Mouse (Mus musculus): Measurements from ENCODE around the gene Prr3.
"Not testable (repeated sequence)": the region's sequence is repeated elsewhere in the genome, so short reads cannot be mapped to it uniquely, and the experiment has no call there.

The Prr3 gene

DNA sequence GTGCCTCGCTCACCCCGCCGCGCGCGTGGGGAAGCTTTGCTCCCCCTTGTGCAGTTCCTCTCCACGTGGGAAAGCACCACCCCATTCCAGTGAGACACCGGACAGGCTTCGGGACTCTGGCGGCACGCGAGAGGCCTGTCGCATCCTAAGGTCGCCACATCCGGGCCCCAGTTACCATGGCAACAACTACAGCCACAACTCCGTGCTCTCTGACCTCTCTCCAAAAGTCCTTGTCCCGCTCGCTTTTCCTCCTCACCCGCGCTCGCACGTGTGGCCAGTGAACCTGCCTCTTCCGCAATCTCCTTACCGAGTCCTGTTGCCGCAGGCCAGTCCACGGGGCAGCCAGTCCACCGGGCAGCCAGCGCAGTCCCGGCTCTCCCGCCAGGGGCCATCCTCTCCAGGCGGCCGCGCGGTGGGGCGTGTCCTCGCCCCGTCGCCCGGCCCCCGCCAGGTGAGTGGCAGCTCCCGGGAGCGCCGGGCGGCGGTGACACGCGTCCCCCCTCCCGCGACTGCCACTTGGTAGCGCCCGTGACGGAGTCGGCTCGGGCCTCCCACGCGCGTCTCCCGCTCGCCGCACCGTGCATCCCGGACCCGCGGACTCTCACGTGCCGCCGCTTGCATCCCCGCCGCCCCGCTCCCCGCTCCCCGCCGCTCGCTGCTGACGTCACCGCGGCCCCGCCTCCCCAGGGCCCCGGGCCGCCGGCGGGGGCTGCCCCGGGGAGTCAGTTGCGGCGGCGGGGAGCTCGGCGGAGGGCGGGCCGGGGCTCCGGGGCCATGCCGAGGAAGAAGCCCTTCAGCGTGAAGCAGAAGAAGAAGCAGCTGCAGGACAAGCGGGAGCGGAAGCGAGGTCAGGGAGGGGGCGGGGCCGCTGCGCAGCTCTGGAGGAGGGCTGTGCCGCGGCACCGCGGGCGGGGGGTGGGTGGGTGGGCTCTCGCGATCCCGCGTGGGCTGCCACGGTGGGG is at the start of gene Prr3, which contains the start of gene Gnl1:
Gene Prr3 (minus strand): TSS at position 836 of the 962 bp plus-strand sequence.
Gene Gnl1 (plus strand): TSS at position 451 of the 962 bp plus-strand sequence.
- DNase-seq (ENCODE audit: low spot score), result peak; percentile 90

GRCm38 (mm10) chr17:36028879-36029619 is 49.0 kb upstream of the Prr3 start:
- DNase-seq (ENCODE audit: low spot score), result no peak

GRCm38 (mm10) chr17:36027663-36028062 is 47.6 kb upstream of the Prr3 start:
- no peak for DNase-seq (ENCODE audit: low spot score)

DNA sequence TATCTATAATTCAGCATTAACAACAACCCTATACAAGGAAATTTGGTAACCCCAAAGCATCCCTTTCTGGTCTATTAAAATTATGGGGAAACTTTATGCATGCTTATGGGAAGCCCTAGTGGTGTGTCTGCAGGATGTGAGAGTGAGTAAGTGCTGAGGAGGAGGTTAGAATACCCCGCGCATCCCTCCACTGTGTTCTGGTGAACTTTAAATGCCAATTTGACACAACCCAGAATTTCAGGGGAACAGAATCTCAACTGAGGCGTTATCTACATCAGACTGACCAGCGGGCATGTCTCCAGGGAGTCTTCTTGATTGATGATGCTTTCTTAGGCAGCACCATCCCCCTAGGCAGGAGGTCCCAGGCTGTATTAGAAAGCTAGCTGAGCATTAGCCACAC is 45.9 kb upstream of the Prr3 start:
- no peak for DNase-seq (ENCODE audit: low spot score)

GRCm38 (mm10) chr17:36025197-36025596 is 45.2 kb upstream of the Prr3 start:
- DNase-seq (ENCODE audit: low spot score), result no peak

GRCm38 (mm10) chr17:36023710-36024654 is 43.9 kb upstream of the Prr3 start:
- DNase-seq (ENCODE audit: low spot score), result no peak

DNA sequence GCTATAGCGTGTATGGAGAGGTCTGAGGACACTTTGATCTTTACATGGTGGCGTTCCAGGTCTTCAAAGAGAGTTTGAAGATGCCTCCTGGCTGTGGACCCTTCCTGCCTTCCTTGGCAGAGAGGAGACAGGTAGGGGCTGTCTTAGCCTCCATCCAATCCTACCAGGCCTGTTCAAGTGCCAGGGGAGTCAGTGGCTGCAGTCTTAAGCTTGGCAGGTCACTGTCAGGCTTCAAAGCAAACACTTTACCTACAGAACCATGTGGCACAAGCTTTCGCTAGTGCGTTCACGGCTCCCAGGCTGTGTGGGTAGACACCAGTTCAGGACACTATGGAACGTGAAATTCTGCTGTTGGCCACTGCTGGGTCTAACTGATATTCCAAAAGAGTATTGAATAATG is 42.9 kb upstream of the Prr3 start:
- DNase-seq (ENCODE audit: low spot score), result no peak

- DNase-seq (ENCODE audit: low spot score), result no peak
Measured at GRCm38 (mm10) chr17:36022098-36022497, 42.1 kb upstream of the Prr3 start.

DNA sequence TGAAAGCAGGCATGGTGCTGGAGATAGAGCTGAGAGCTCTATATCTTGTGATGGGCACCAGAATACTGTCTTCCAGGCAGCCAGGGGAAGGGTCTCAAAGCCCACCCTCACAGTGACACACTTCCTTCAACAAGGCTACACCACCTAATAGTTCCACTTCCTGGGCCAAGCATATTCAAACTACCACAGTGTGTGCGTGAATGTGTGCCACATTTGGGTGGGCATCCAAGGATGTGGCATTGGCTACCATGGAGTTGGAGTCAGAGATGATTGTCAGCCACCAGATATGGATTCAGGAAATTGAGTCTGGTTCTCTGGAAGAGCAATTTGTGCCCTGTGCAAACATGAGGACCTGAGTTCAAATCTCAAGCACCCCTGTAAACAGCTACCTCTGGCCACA is 41.3 kb upstream of the Prr3 start:
- DNase-seq (ENCODE audit: low spot score), result no peak

DNA sequence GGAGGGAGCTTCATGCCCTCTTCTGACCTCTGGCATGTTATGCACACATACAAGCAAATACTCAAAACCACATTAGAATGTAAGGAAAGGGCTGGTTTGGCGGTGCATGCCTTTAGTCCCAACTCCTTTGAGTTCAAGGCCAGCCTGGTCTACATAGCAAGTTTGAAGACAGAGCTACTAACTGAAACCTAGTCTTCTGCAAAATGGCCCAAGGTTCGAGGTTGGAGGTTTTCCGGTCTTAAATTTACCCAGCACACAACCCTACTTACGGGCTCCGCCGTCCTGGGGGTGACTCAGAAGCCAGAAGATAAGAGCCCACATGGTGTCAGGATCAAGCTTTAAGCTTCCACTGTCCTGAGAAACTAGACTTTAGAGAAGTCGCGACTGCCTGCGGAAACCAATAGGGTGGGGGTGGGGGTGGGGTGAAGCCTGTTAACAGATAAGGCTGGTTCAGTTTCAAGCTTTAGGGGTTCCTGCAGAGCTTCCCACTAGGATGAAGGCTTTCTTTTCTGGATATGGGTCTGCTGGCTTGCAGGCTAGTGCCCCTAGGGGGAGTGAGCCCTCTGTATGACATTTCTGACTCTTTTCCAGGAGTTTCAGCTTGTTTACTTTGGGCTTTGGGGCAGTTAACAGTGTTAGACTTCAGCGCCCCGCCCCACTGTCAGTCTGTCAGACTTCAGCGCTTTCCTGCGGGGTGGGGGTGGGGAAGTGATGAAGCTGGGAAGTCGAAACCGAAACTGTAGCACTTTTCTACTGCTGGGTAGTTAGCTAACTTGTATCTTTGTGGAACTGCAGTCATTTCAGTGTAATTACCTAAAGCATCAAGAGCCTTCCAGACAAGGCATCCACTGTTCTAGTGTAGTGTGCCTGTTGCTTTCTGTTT is 40.4 kb upstream of the Prr3 start, which contains the start of gene H2-T24:
Gene H2-T24 (minus strand): TSS at position 370 of the 883 bp plus-strand sequence.
- peak; percentile 63 for DNase-seq (ENCODE audit: low spot score)

DNA sequence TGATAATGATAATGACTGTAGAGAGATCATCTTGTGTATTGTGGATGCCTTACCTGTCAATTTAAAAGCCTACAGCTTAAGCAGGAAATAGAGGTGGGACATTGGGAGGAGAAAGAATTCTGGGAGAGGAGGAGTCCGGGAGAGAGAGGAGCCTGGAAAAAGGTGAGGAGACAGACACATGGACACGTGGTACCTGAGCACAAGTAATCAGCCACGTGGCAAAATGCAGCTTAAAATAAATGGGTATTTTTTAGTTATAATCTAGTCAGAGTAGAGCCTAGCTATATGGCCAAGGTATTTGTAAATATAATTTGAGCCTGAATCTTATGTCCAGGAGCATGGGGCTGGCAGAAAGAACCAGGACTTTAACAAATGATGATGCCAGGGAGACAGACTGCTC is 39.5 kb upstream of the Prr3 start:
- DNase-seq (ENCODE audit: low spot score), result no peak

GRCm38 (mm10) chr17:36018979-36019378 is 38.9 kb upstream of the Prr3 start:
- no peak for DNase-seq (ENCODE audit: low spot score)

GRCm38 (mm10) chr17:36017046-36017445 is 37.0 kb upstream of the Prr3 start:
- DNase-seq (ENCODE audit: low spot score), result no peak

DNA sequence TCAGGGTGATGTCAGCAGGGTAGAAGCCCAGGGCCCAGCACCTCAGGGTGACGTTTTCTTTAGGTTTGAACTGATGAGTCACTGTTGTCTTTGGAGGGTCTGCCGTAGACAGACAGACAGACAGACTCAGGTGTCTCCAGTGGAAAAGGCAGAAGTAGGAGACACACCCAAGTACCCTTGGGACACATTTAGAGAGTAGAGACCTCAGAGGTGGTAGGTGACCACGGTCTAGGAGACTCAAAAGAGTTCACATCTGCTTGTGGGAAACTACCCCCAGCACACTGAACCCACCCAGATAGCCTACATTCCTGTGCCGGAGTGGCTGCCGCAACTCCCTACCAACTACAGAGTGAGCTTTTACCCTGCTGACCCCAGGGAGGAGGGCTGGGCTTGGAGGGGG is 34.9 kb upstream of the Prr3 start:
- DNase-seq (ENCODE audit: low spot score), result no peak

DNA sequence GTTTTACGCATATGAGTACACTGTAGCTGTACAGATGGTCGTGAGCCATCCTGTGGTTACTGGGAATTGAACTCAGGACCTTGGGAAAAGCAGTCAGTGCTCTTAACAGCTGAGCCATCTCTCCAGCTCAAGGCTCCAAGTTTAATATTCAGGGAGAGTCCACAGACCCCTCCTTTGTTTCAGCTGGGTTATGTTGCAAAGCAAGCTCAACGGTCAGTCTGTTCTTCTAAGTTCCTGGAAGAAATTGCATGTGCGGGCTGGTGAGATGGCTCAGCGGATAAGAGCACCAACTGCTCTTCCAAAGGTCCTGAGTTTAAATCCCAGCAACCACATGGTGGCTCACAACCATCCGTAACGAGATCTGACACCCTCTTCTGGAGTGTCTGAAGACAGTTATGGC is 24.4 kb upstream of the Prr3 start:
- DNase-seq (ENCODE audit: low spot score), result not testable (repeated sequence)

DNA sequence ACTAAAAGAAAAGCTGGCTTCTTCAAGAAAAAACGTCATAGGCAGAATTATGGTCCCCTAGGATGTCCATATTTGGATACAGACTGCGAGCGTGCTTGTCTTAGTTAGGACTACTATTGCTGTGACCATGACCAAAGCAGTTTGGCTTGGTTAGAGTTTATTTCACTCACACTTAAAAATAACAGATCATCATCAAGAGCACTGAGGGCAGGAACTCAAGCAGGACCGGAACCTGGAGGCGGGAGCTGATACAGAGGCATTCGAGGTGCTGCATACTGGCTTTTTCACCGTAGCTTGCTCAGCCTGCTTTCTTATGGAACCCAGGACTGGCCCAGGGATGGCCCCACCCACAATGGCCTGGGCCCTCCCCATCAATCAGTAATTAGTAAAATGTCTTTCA is 23.3 kb upstream of the Prr3 start:
- no peak for DNase-seq (ENCODE audit: low spot score)

DNA sequence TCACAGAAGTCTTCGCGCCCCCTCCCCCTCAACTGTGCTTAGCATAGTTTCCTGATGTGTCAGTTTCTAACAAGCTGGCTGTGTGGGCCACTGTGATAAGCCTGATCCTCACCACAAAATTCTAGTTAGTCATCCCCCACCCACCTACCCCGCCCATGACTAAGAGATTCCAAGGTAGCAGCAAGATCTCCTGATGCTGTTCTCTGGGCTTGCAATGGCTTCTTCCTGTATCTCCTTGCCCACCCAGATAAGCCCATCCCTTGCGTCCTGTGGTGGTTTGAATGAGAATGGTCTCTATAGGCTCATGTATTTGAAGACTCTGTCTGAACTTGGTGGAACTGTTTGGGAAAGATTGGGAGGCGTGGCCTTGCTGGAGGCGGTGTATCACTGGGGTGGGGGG is 21.9 kb upstream of the Prr3 start:
- no peak for DNase-seq (ENCODE audit: low spot score)

DNA sequence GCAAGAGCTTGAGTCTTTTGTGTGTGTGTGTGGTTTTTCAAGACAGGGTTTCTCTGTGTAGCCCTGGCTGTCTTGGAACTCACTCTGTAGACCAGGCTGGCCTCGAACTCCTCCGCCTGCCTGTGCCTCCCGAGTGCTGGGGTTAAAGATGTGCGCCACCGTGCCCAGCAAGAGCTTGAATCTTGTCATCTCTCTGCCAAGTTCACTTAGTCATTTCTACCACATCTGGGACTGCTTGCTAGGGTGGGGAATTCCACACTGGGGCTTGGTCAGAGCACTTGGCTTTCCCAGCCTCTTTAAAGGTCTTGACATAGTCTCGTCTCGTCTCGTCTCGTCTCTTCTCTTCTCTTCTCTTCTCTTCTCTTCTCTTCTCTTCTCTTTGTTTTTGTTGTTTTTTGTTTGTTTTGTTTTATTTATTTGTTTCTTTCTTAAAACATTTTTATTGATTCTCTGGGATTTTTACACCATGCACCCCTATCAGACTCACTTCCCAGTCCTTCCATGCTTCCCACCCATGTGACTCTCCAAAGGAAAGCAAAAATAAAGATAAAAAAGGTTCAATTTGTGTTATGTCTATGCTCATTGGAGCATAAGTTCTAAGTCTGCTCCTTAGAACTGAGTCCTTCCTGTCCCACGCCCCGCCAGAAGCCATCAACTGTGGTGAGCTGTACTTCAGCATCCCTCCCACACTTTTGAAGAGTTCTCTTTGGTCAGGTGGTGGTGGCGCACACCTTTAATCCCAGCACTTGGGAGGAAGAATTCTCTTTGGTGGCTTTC is 21.3 kb upstream of the Prr3 start:
- no peak for DNase-seq (ENCODE audit: low spot score)

DNA sequence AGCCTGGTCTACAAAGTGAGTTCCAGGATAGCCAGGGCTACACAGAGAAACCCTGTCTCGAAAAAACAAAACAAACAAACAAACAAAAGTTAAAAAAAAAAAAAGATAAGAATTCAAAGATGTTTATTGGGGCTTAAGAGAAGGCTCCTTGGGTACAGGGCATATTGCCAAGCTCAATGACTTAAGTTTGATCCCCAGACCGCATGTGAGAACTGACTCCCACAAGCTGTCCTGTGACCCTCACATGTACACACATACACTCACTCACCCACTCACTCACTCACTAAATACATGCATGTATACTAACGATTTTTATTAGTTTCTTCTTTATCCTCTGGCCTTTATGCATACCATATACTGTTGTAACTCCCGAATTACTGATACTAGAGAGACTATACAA is 20.3 kb upstream of the Prr3 start:
- no peak for DNase-seq (ENCODE audit: low spot score)

- DNase-seq (ENCODE audit: low spot score), result no peak
Measured at GRCm38 (mm10) chr17:35999356-35999755, 19.3 kb upstream of the Prr3 start.
